Mouse (Mus musculus) splenic B cell, adult 2 months (primary cell): ENCODE results near the gene Slc16a8.

Experiments used
- DNase-seq: peaks from one replicate; pipeline ENCODE4 v3.0.0-alpha.2; 2011; ENCODE audit warnings: low read depth, low spot score
- H3K27me3 ChIP-seq: 2 replicates; pipeline ENCODE4 v1.6.1; 2012; ENCODE audit warnings: mild to moderate bottlenecking, low read length, moderate library complexity, mixed read lengths; ENCODE audit not compliant: control insufficient read depth, poor library complexity, insufficient read depth, severe bottlenecking
- H3K36me3 ChIP-seq: 2 replicates; pipeline ENCODE4 v1.6.1; 2012; ENCODE audit warnings: mild to moderate bottlenecking, low read length, moderate library complexity, mixed read lengths; ENCODE audit not compliant: control insufficient read depth, poor library complexity, insufficient read depth, severe bottlenecking

Slc16a8 gene

GRCm38 (mm10) chr15:79213591-79213990 lies 41.0 kb downstream of the Slc16a8 start:
- Histone ChIP-seq H3K27me3 (no peaks in the 10 kb centered on the region), H3K36me3 (no peaks in the 10 kb centered on the region)
- no peak for DNase-seq

- H3K27me3 ChIP-seq: no peaks in the 10 kb centered on the region
- H3K36me3 ChIP-seq: no peaks in the 10 kb centered on the region
- DNase-seq: no peak
These were observed 41.7 kb downstream of the Slc16a8 start for GRCm38 (mm10) chr15:79212750-79213446.

- Histone ChIP-seq H3K27me3 (no peaks in the 10 kb centered on the region), H3K36me3 (no peaks in the 10 kb centered on the region)
- no peak for DNase-seq
These were observed 44.2 kb downstream of the Slc16a8 start for GRCm38 (mm10) chr15:79210357-79210756.

- H3K36me3 ChIP-seq: no peaks in the 10 kb centered on the region
- H3K27me3 ChIP-seq: no peaks in the 10 kb centered on the region
- peak; percentile 89 for DNase-seq
These were observed 45.7 kb downstream of the Slc16a8 start for GRCm38 (mm10) chr15:79208758-79209439.

GRCm38 (mm10) chr15:79208211-79208610 lies 46.4 kb downstream of the Slc16a8 start:
- H3K27me3 ChIP-seq: no peaks in the 10 kb centered on the region
- DNase-seq: no peak
- no peaks in the 10 kb centered on the region for H3K36me3 ChIP-seq

GRCm38 (mm10) chr15:79202575-79202974 lies 52.0 kb downstream of the Slc16a8 start:
- H3K36me3 ChIP-seq: no peaks in the 10 kb centered on the region
- H3K27me3 ChIP-seq: no peaks in the 10 kb centered on the region
- no peak for DNase-seq

- no peaks in the 10 kb centered on the region for H3K27me3 ChIP-seq
- no peak for DNase-seq
These were observed 52.9 kb downstream of the Slc16a8 start for GRCm38 (mm10) chr15:79201491-79202150.

More at GRCm38 (mm10) chr15:79201491-79202150, 52.9 kb downstream of the Slc16a8 start:
- no peaks in the 10 kb centered on the region for H3K36me3 ChIP-seq
